Mouse (Mus musculus) heart, embryonic 14.5 days (tissue): ENCODE results near the gene Wdr4. TPM values are rescaled to one million over a fixed set of nuclear protein-coding genes. Genes with fewer than 3 reads are reported as not detected.

ENCODE experiments used
- ATAC-seq: fragments of 200-750 bp; cut with Nextera tagmentation; 2 replicates; pipeline ENCODE4 v1.8.0; 2017; ENCODE audit warnings: low read depth, moderate TSS enrichment; ENCODE audit not compliant: insufficient number of reproducible peaks, insufficient read depth, low FRiP score
- H3K27ac ChIP-seq, 2 experiments: fragments of 200-500 bp in 1 of 2; fragments of 300-500 bp in 1 of 2; sonication (generic) in 1 of 2; replicated peaks in 1 of 2; 2 replicates each; pipeline ENCODE4 v1.5.1; 2012 to 2014; ENCODE audit warnings: low read depth in 2 of 2, low read length in 2 of 2, control low read depth in 1 of 2, mild to moderate bottlenecking in 1 of 2, mixed read lengths in 1 of 2; ENCODE audit not compliant: control insufficient read depth in 1 of 2, insufficient read depth in 1 of 2
- H3K27me3 ChIP-seq: fragments of 300-500 bp; sonication (generic); 2 replicates; pipeline ENCODE4 v1.6.1; 2014; ENCODE audit warnings: mild to moderate bottlenecking, low read length, control low read depth; ENCODE audit not compliant: control insufficient read depth, insufficient read depth
- H3K36me3 ChIP-seq: fragments of 300-500 bp; sonication (generic); 2 replicates; pipeline ENCODE4 v1.6.1; 2014; ENCODE audit warnings: mild to moderate bottlenecking, control low read depth, low read length, mixed read lengths; ENCODE audit not compliant: control insufficient read depth, insufficient read depth
- H3K4me1 ChIP-seq, 2 experiments: fragments of 200-500 bp in 1 of 2; fragments of 300-500 bp in 1 of 2; sonication (generic) in 1 of 2; 2 replicates each; pipeline ENCODE4 v1.6.1; 2012 to 2014; ENCODE audit warnings: low read length in 2 of 2, control low read depth in 1 of 2, mixed read lengths in 1 of 2; ENCODE audit not compliant: control insufficient read depth in 2 of 2, insufficient read depth in 2 of 2
- H3K4me2 ChIP-seq: fragments of 300-500 bp; sonication (generic); 2 replicates; pipeline ENCODE4 v1.6.1; 2014; ENCODE audit warnings: mild to moderate bottlenecking, low read length
- H3K4me3 ChIP-seq, 2 experiments: fragments of 200-500 bp in 1 of 2; fragments of 300-500 bp in 1 of 2; sonication (generic) in 1 of 2; 2 replicates each; pipeline ENCODE4 v1.5.1; 2012 to 2014; ENCODE audit warnings: low read length in 2 of 2, mild to moderate bottlenecking in 2 of 2, control low read depth in 1 of 2, low read depth in 1 of 2, moderate library complexity in 1 of 2; ENCODE audit not compliant: control insufficient read depth in 1 of 2, insufficient read depth in 1 of 2
- H3K9ac ChIP-seq: fragments of 300-500 bp; sonication (generic); 2 replicates; pipeline ENCODE4 v1.6.1; 2014; ENCODE audit warnings: mild to moderate bottlenecking, low read length
- H3K9me3 ChIP-seq: fragments of 300-500 bp; sonication (generic); 2 replicates; pipeline ENCODE4 v1.6.1; 2016; ENCODE audit warnings: low read length, control low read depth; ENCODE audit not compliant: control insufficient read depth
- WGBS: fragments of 180-500 bp; shearing (Covaris S2); extraction: QIAGEN DNeasy Blood & Tissue Kit; methylation state at CpG from one replicate; pipeline ENCODE4 v1.1.7; 2014; 5-methylcytosine and 5-hydroxymethylcytosine counted together
- polyA plus RNA-seq: library from polyadenylated mRNA; unstranded; fragments of >200 nt; fragmentation: Nextera tagmentation; extraction: Ambion mirVana; gene quantifications from 2 replicates; pipeline ENCODE4 v1.2.1, GENCODE M21; 2014

Wdr4 gene
- polyA plus RNA-seq, 1 experiment from 2014 or later: 17.9 TPM

GRCm38 (mm10) chr17:31453476-31453875 lies 66.3 kb downstream of the Wdr4 start:
- H3K4me2 ChIP-seq: no peak overlapping the region
- no peaks in the 10 kb centered on the region for H3K9me3 ChIP-seq
- H3K9ac ChIP-seq: no peak overlapping the region
- no peaks in the 10 kb centered on the region for H3K27me3 ChIP-seq
- ATAC-seq: no peak
- H3K27ac ChIP-seq: no peak overlapping the region
- 56% methylated on average over 3 of the region's 3 CpGs for WGBS
- H3K36me3 ChIP-seq: no peaks in the 10 kb centered on the region
- peaks cover 0 to 4% of the 10 kb centered on the region in 2 experiments; a peak in 1 of 4 replicates for H3K4me1 ChIP-seq
- H3K4me3 ChIP-seq: no peak overlapping the region

- Histone ChIP-seq H3K4me2 (no peak overlapping the region), H3K27ac (no peak overlapping the region), H3K9me3 (no peaks in the 10 kb centered on the region), H3K36me3 (no peaks in the 10 kb centered on the region), H3K4me1 (peaks cover 0 to 4% of the 10 kb centered on the region in 2 experiments; a peak in 1 of 4 replicates), H3K27me3 (no peaks in the 10 kb centered on the region), H3K9ac (no peak overlapping the region), H3K4me3 (no peak overlapping the region)
- 73% methylated on average over 2 of the region's 2 CpGs for WGBS
- no peak for ATAC-seq
Measured at GRCm38 (mm10) chr17:31452816-31453215, 67.0 kb downstream of the Wdr4 start.

- Histone ChIP-seq H3K4me3 (no peak overlapping the region), H3K4me1 (peaks cover 0 to 4% of the 10 kb centered on the region in 2 experiments; a peak in 1 of 4 replicates), H3K27ac (no peak overlapping the region), H3K27me3 (no peaks in the 10 kb centered on the region), H3K4me2 (no peak overlapping the region), H3K9me3 (no peaks in the 10 kb centered on the region), H3K36me3 (no peaks in the 10 kb centered on the region), H3K9ac (no peak overlapping the region)
- WGBS: 60% methylated on average over 8 of the region's 8 CpGs
- no peak for ATAC-seq
Measured at GRCm38 (mm10) chr17:31451179-31451708, 68.5 kb downstream of the Wdr4 start.

GRCm38 (mm10) chr17:31450206-31450605 lies 69.6 kb downstream of the Wdr4 start:
- no peak overlapping the region for H3K4me2 ChIP-seq
- no peaks in the 10 kb centered on the region for H3K36me3 ChIP-seq
- WGBS: 59% methylated on average over 3 of the region's 3 CpGs
- H3K4me1 ChIP-seq: peaks cover 0 to 4% of the 10 kb centered on the region in 2 experiments; a peak in 1 of 4 replicates
- H3K4me3 ChIP-seq: no peak overlapping the region
- no peak overlapping the region for H3K9ac ChIP-seq
- no peak overlapping the region for H3K27ac ChIP-seq
- H3K9me3 ChIP-seq: no peaks in the 10 kb centered on the region
- no peaks in the 10 kb centered on the region for H3K27me3 ChIP-seq
- ATAC-seq: no peak

- Histone ChIP-seq H3K36me3 (no peaks in the 10 kb centered on the region), H3K9ac (no peak overlapping the region), H3K27me3 (no peaks in the 10 kb centered on the region), H3K4me1 (peaks cover 0 to 6% of the 10 kb centered on the region in 2 experiments; a peak in 1 of 4 replicates), H3K27ac (no peak overlapping the region), H3K9me3 (no peaks in the 10 kb centered on the region), H3K4me3 (no peak overlapping the region), H3K4me2 (no peak overlapping the region)
- ATAC-seq: no peak
- 56% methylated on average over 1 of the region's 1 CpGs for WGBS
Measured at GRCm38 (mm10) chr17:31448519-31448918, 71.3 kb downstream of the Wdr4 start.

- H3K27ac ChIP-seq: no peak overlapping the region
- no peak overlapping the region for H3K9ac ChIP-seq
- H3K36me3 ChIP-seq: no peaks in the 10 kb centered on the region
- ATAC-seq: no peak
- no peak overlapping the region for H3K4me3 ChIP-seq
- H3K4me2 ChIP-seq: no peak overlapping the region
- no peaks in the 10 kb centered on the region for H3K9me3 ChIP-seq
- H3K4me1 ChIP-seq: peaks cover 3 to 6% of the 10 kb centered on the region in 2 experiments; a peak in 3 of 4 replicates
- WGBS: 82% methylated on average over 5 of the region's 5 CpGs
- H3K27me3 ChIP-seq: no peaks in the 10 kb centered on the region
Measured at GRCm38 (mm10) chr17:31447766-31448165, 72.0 kb downstream of the Wdr4 start.

- Histone ChIP-seq H3K27ac (0 out of 4 replicates have a peak overlapping the region, but pooled peaks of 1 of the 2 experiments have one; percentile 1), H3K4me2 (no peak overlapping the region), H3K27me3 (no peaks in the 10 kb centered on the region), H3K4me1 (peaks cover 8 to 10% of the 10 kb centered on the region in 2 experiments), H3K9me3 (no peaks in the 10 kb centered on the region), H3K36me3 (no peaks in the 10 kb centered on the region), H3K9ac (no peak overlapping the region), H3K4me3 (no peak overlapping the region)
- no peak for ATAC-seq
- 41% methylated on average over 7 of the region's 7 CpGs for WGBS
Measured at GRCm38 (mm10) chr17:31445061-31445731, 74.6 kb downstream of the Wdr4 start.
